Mouse (Mus musculus): ENCODE measurements around the gene N4bp2. TPM values are rescaled to one million over a fixed set of nuclear protein-coding genes. Genes with fewer than 3 reads are reported as not detected.
"Not testable (repeated sequence)": the region's sequence is repeated elsewhere in the genome, so short reads cannot be mapped to it uniquely, and the experiment has no call there.

The N4bp2 gene
- polyA plus RNA-seq, 1 experiment, result not detected

- TF ChIP-seq POLR2A (IDR thresholded peaks at IDR 0.05; ENCODE audit: insufficient read depth, low read depth, low read length) (no peak), CTCF (IDR thresholded peaks at IDR 0.05; ENCODE audit: insufficient read depth, low read depth, low read length) (no peak)
- 87% methylated on average over 4 of the region's 4 CpGs for WGBS
Observed at GRCm38 (mm10) chr5:65776166-65776565, 12.8 kb downstream of the N4bp2 start.

GRCm38 (mm10) chr5:65776907-65777306 is 13.6 kb downstream of the N4bp2 start:
- TF ChIP-seq CTCF (IDR thresholded peaks at IDR 0.05; ENCODE audit: insufficient read depth, low read depth, low read length) (no peak), POLR2A (IDR thresholded peaks at IDR 0.05; ENCODE audit: insufficient read depth, low read depth, low read length) (no peak)
- Histone ChIP-seq H3K4me1 (ENCODE audit: control insufficient read depth, insufficient read depth, low read length) (no peaks in the 10 kb centered on the region), H3K4me3 (ENCODE audit: insufficient read depth, low read depth, low read length) (no peak overlapping the region), H3K27ac (ENCODE audit: insufficient read depth, low read depth, low read length) (no peak overlapping the region)
- 97% methylated on average over 3 of the region's 3 CpGs for WGBS

More at GRCm38 (mm10) chr5:65776166-65776565, 12.8 kb downstream of the N4bp2 start:
- no peaks in the 10 kb centered on the region for H3K4me1 ChIP-seq (ENCODE audit: control insufficient read depth, insufficient read depth, low read length)
- no peak overlapping the region for H3K27ac ChIP-seq (ENCODE audit: insufficient read depth, low read depth, low read length)
- no peak overlapping the region for H3K4me3 ChIP-seq (ENCODE audit: insufficient read depth, low read depth, low read length)

GRCm38 (mm10) chr5:65778986-65779385 is 15.7 kb downstream of the N4bp2 start:
- not testable (repeated sequence) for H3K27ac ChIP-seq (ENCODE audit: insufficient read depth, low read depth, low read length); H3K4me3 ChIP-seq (ENCODE audit: insufficient read depth, low read depth, low read length); H3K4me1 ChIP-seq (ENCODE audit: control insufficient read depth, insufficient read depth, low read length)
- WGBS, result 85% methylated on average over 4 of the region's 4 CpGs

GRCm38 (mm10) chr5:65779401-65780063 is 16.2 kb downstream of the N4bp2 start:
- TF ChIP-seq CTCF (IDR thresholded peaks at IDR 0.05; ENCODE audit: insufficient read depth, low read depth, low read length) (no peak), POLR2A (IDR thresholded peaks at IDR 0.05; ENCODE audit: insufficient read depth, low read depth, low read length) (no peak)
- 53% methylated on average over 3 of the region's 3 CpGs for WGBS
- Histone ChIP-seq H3K4me3 (ENCODE audit: insufficient read depth, low read depth, low read length) (no peak overlapping the region), H3K27ac (ENCODE audit: insufficient read depth, low read depth, low read length) (no peak overlapping the region), H3K4me1 (ENCODE audit: control insufficient read depth, insufficient read depth, low read length) (no peaks in the 10 kb centered on the region)

- Histone ChIP-seq H3K4me1 (ENCODE audit: control insufficient read depth, insufficient read depth, low read length) (no peaks in the 10 kb centered on the region), H3K27ac (ENCODE audit: insufficient read depth, low read depth, low read length) (no peak overlapping the region), H3K4me3 (ENCODE audit: insufficient read depth, low read depth, low read length) (no peak overlapping the region)
- WGBS, result 79% methylated on average over 5 of the region's 5 CpGs
- TF ChIP-seq POLR2A (IDR thresholded peaks at IDR 0.05; ENCODE audit: insufficient read depth, low read depth, low read length) (no peak), CTCF (IDR thresholded peaks at IDR 0.05; ENCODE audit: insufficient read depth, low read depth, low read length) (no peak)
Observed at GRCm38 (mm10) chr5:65781147-65781715, 17.9 kb downstream of the N4bp2 start.

- TF ChIP-seq POLR2A (IDR thresholded peaks at IDR 0.05; ENCODE audit: insufficient read depth, low read depth, low read length) (no peak), CTCF (IDR thresholded peaks at IDR 0.05; ENCODE audit: insufficient read depth, low read depth, low read length) (no peak)
- 89% methylated on average over 13 of the region's 13 CpGs for whole genome bisulfite sequencing
- Histone ChIP-seq H3K4me3 (ENCODE audit: insufficient read depth, low read depth, low read length) (no peak overlapping the region), H3K27ac (ENCODE audit: insufficient read depth, low read depth, low read length) (no peak overlapping the region), H3K4me1 (ENCODE audit: control insufficient read depth, insufficient read depth, low read length) (no peaks in the 10 kb centered on the region)
Observed at GRCm38 (mm10) chr5:65781769-65782715, 18.7 kb downstream of the N4bp2 start.

- whole genome bisulfite sequencing, result 84% methylated on average over 16 of the region's 16 CpGs
Observed at GRCm38 (mm10) chr5:65790604-65791225, 27.4 kb downstream of the N4bp2 start.

GRCm38 (mm10) chr5:65794202-65794601 is 30.9 kb downstream of the N4bp2 start:
- TF ChIP-seq POLR2A (IDR thresholded peaks at IDR 0.05; ENCODE audit: insufficient read depth, low read depth, low read length), result no peak
- TF ChIP-seq CTCF (IDR thresholded peaks at IDR 0.05; ENCODE audit: insufficient read depth, low read depth, low read length), result no peak
- 80% methylated on average over 3 of the region's 3 CpGs for WGBS
- Histone ChIP-seq H3K4me1 (ENCODE audit: control insufficient read depth, insufficient read depth, low read length) (no peaks in the 10 kb centered on the region), H3K4me3 (ENCODE audit: insufficient read depth, low read depth, low read length) (no peak overlapping the region), H3K27ac (ENCODE audit: insufficient read depth, low read depth, low read length) (no peak overlapping the region)

More at GRCm38 (mm10) chr5:65790604-65791225, 27.4 kb downstream of the N4bp2 start:
- TF ChIP-seq POLR2A (IDR thresholded peaks at IDR 0.05; ENCODE audit: insufficient read depth, low read depth, low read length), result no peak
- no peak for TF ChIP-seq CTCF (IDR thresholded peaks at IDR 0.05; ENCODE audit: insufficient read depth, low read depth, low read length)
- H3K4me1 ChIP-seq (ENCODE audit: control insufficient read depth, insufficient read depth, low read length), result 0 out of 2 replicates have a peak, but pooled peaks cover 2% of the 10 kb centered on the region
- no peak overlapping the region for H3K27ac ChIP-seq (ENCODE audit: insufficient read depth, low read depth, low read length)
- H3K4me3 ChIP-seq (ENCODE audit: insufficient read depth, low read depth, low read length), result no peak overlapping the region

All from olfactory bulb, adult 2 months (tissue).